Comparison of ENCODE assay signal across 25 mouse cellular contexts in genomic region chr12:97947421-97947820, GRCm38 (mm10).
DNase-seq lines count a peak whose midpoint lies in the region; ATAC-seq and TF ChIP-seq lines count a peak whose summit lies in the region.
"Had no signal": no experiment of that assay in that cellular context is flagged by ENCODE, and none has a peak within 500 bp of the region (broad histone marks: within the 10 kb centered on the region; RNA-seq: fewer than 3 reads in every experiment).

No protein-coding gene starts in this region.

- H3K36me3 ChIP-seq in kidney, embryonic 15.5 days = no peaks in the 10 kb centered on the region
- H3K36me3 ChIP-seq in liver, postnatal 0 days (replicated peaks; ENCODE audit: insufficient read depth, low read length) = no peaks in the 10 kb centered on the region
- H3K36me3 ChIP-seq: embryonic facial prominence, embryonic 13.5 days; embryonic facial prominence, embryonic 15.5 days; forebrain, embryonic 10.5 days; forebrain, embryonic 12.5 days had no signal

- no peak overlapping the region for H3K4me2 ChIP-seq in kidney, embryonic 15.5 days
- H3K4me2 ChIP-seq in liver, postnatal 0 days (ENCODE audit: low read depth, low read length) = no peak overlapping the region
- H3K4me2 ChIP-seq: embryonic facial prominence, embryonic 13.5 days; embryonic facial prominence, embryonic 15.5 days; forebrain, embryonic 12.5 days had no signal

- H3K27ac ChIP-seq in kidney, embryonic 15.5 days = no peak overlapping the region
- no peak overlapping the region for H3K27ac ChIP-seq in liver, postnatal 0 days (ENCODE audit: low read depth)
- H3K27ac ChIP-seq: embryonic facial prominence, embryonic 13.5 days; embryonic facial prominence, embryonic 15.5 days; forebrain, embryonic 10.5 days; forebrain, embryonic 12.5 days had no signal

- no peak overlapping the region for H3K4me3 ChIP-seq in kidney, embryonic 15.5 days (replicated peaks)
- H3K4me3 ChIP-seq in liver, postnatal 0 days (ENCODE audit: low read depth, low read length) = no peak overlapping the region
- H3K4me3 ChIP-seq: embryonic facial prominence, embryonic 13.5 days; embryonic facial prominence, embryonic 15.5 days; erythroblast, embryonic 14.5 days; forebrain, embryonic 10.5 days; forebrain, embryonic 12.5 days had no signal

- no peaks in the 10 kb centered on the region for H3K27me3 ChIP-seq in kidney, embryonic 15.5 days
- no peaks in the 10 kb centered on the region for H3K27me3 ChIP-seq in liver, postnatal 0 days (ENCODE audit: insufficient read depth, low read length)
- H3K27me3 ChIP-seq: embryonic facial prominence, embryonic 13.5 days; embryonic facial prominence, embryonic 15.5 days; forebrain, embryonic 12.5 days had no signal

- H3K9me3 ChIP-seq in kidney, embryonic 15.5 days (replicated peaks) = no peaks in the 10 kb centered on the region
- no peaks in the 10 kb centered on the region for H3K9me3 ChIP-seq in liver, postnatal 0 days (ENCODE audit: low read length)
- H3K9me3 ChIP-seq: embryonic facial prominence, embryonic 13.5 days; embryonic facial prominence, embryonic 15.5 days; forebrain, embryonic 10.5 days; forebrain, embryonic 12.5 days had no signal

- WGBS in kidney, embryonic 15.5 days = 33% methylated on average over 8 of the region's 8 CpGs
- 83% methylated on average over 8 of the region's 8 CpGs for WGBS in liver, postnatal 0 days (ENCODE audit: insufficient replicate concordance)

- DNase-seq in heart, adult 11 months = peak; percentile 59
- no peak for DNase-seq in heart, postnatal 14 days
- no peak for DNase-seq in kidney, adult 9 months
- DNase-seq in liver = peak; percentile 5
- no peak for DNase-seq in liver, postnatal 0 days
- DNase-seq in brain, adult 2 months (ENCODE audit: low read depth, low spot score) = peak; percentile 12
- no peak for DNase-seq in adrenal gland, adult 8-10 months
- DNase-seq: adrenal gland, adult 2 months; adrenal gland, postnatal 14 days; adrenal gland, postnatal 36 days; cerebellum, adult 11 months; cerebellum, adult 18-20 months; cerebellum, adult 8-10 months; cerebellum, adult 9-11 months; cerebellum, postnatal 14 days; cerebellum, postnatal 36 days; embryo, embryonic 11 days had no signal

- TF ChIP-seq EP300 in liver, postnatal 0 days (IDR thresholded peaks at IDR 0.05; ENCODE audit: low read depth) = no peak

- no peaks in the 10 kb centered on the region for H3K4me1 ChIP-seq in kidney, embryonic 15.5 days
- H3K4me1 ChIP-seq in liver, postnatal 0 days (ENCODE audit: insufficient read depth) = no peaks in the 10 kb centered on the region
- H3K4me1 ChIP-seq: embryonic facial prominence, embryonic 13.5 days; embryonic facial prominence, embryonic 15.5 days; forebrain, embryonic 10.5 days; forebrain, embryonic 12.5 days had no signal

- peak; percentile 36; the same call in 1 of the 2 replicates for ATAC-seq in kidney, embryonic 15.5 days (replicated peaks; ENCODE audit: low FRiP score)
- ATAC-seq in liver, postnatal 0 days = no peak
- ATAC-seq: forebrain, embryonic 14.5 days; forebrain, embryonic 16.5 days had no signal

- H3K9ac ChIP-seq in kidney, embryonic 15.5 days = no peak overlapping the region
- H3K9ac ChIP-seq in liver, postnatal 0 days (replicated peaks) = no peak overlapping the region
- H3K9ac ChIP-seq: embryonic facial prominence, embryonic 13.5 days; embryonic facial prominence, embryonic 15.5 days; forebrain, embryonic 12.5 days had no signal

- TF ChIP-seq CTCF in liver, postnatal 0 days (IDR thresholded peaks at IDR 0.05; ENCODE audit: low read depth) = no peak

- intact Hi-C loops in heart, postnatal 14 days (cut with DNase I) = no loop called here

Comparison
In these comparisons a context has a peak if more than half of its experiments do, and no peak if none do; other contexts are left out.
1. DNase-seq: peak in heart, adult 11 months (single experiment), liver (single experiment) and brain, adult 2 months (single experiment); none in heart, postnatal 14 days (0 of 2), kidney, adult 9 months (single experiment), liver, postnatal 0 days (single experiment) and adrenal gland, adult 8-10 months (single experiment).